Mouse (Mus musculus) ES-Bruce4 (cell line): ENCODE data around the gene Olfr524.

Source experiments
- CTCF ChIP-seq: IDR thresholded peaks from one replicate; pipeline ENCODE4 v1.8.1; 2011; ENCODE audit warnings: low read depth, low read length
- EP300 ChIP-seq: IDR thresholded peaks from 2 replicates; pipeline ENCODE4 v1.6.1; 2011; ENCODE audit warnings: low read depth, low read length; ENCODE audit not compliant: insufficient read depth
- POLR2A ChIP-seq: IDR thresholded peaks from one replicate; pipeline ENCODE4 v1.8.1; 2011; ENCODE audit warnings: low read length; ENCODE audit not compliant: insufficient read depth

GRCm38 (mm10) chr7:140186646-140187620 lies 18.8 kb downstream of the Olfr524 start:
- TF ChIP-seq CTCF (peak; percentile 84), EP300 (no peak), POLR2A (no peak)
